Mouse (Mus musculus): Measurements from ENCODE around the gene Exosc10. TPM values are rescaled to one million over a fixed set of nuclear protein-coding genes. Genes with fewer than 3 reads are reported as not detected.
A peak's percentile ranks its signal among the peaks of the same experiment; 100 is the strongest.

The Exosc10 gene
- total RNA-seq, 2 experiments from 2014 or later = 50.5 to 52.7 TPM

GRCm38 (mm10) chr4:148573222-148573621 is 15.0 kb downstream of the Exosc10 start:
- DNase-seq = no peak

- no peak for DNase-seq
These were observed 22.5 kb downstream of the Exosc10 start for GRCm38 (mm10) chr4:148580765-148581164.

- no peak for DNase-seq
These were observed 23.2 kb downstream of the Exosc10 start for GRCm38 (mm10) chr4:148581422-148581821.

- no peak for DNase-seq
These were observed 25.0 kb downstream of the Exosc10 start for GRCm38 (mm10) chr4:148583257-148583656.

DNA sequence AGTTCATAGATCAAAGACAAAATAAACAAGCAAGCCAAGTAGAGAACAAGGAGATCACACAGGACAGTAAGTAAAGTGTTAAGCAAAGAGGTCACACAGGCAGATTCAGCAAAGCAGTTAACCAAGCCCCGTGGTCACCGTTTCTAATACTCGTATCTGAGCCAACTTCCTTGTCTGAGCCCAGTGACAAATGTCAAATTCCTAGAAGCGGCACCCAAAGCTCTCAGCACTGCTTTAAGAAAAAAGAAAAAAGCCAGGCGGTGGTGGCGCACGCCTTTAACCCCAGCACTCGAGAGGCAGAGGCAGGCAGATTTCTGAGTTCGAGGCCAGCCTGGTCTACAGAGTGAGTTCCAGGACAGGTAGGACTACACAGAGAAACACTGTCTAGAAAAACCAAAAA is 28.4 kb downstream of the Exosc10 start:
- DNase-seq = no peak

DNA sequence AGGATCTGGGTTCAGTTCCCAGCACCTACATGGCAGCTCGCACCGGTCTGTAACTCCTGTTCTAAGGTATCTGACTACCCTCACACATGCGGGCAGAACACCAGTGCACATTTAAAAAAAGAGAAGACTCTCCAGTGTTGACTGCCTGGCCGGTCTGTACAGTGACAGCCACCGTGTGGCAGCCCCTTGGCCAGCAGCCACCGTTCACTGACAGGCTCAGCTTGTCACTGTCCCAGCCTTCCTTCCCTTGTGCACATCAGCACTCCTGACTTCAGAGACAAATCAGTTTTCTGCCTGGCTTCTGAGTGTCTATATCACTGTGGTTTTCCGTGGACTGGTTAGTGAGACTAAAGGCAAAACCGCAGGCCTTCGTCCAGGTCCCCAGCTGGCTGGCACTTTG is 30.6 kb downstream of the Exosc10 start:
- DNase-seq = peak; percentile 35 to 50

DNA sequence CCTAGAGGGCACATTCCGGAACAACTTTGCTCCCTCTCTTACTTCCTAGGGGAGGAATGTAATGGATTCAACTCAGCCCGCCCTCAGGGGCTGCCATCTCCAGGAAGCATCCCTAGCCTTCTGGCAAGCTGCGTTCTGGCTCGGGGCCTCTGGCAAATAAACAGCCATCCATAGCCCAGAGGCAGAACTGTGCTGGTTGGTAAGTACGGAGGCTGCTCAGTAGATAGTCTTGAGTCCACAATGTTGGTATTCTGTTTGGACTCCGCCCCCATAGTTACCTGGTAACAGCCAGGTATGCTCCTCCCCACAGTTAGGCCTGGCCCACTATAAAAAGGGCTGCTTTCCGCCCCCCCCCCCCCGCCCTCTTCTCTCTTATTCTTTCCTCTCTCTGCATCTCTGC is 31.3 kb downstream of the Exosc10 start:
- DNase-seq = no peak

DNA sequence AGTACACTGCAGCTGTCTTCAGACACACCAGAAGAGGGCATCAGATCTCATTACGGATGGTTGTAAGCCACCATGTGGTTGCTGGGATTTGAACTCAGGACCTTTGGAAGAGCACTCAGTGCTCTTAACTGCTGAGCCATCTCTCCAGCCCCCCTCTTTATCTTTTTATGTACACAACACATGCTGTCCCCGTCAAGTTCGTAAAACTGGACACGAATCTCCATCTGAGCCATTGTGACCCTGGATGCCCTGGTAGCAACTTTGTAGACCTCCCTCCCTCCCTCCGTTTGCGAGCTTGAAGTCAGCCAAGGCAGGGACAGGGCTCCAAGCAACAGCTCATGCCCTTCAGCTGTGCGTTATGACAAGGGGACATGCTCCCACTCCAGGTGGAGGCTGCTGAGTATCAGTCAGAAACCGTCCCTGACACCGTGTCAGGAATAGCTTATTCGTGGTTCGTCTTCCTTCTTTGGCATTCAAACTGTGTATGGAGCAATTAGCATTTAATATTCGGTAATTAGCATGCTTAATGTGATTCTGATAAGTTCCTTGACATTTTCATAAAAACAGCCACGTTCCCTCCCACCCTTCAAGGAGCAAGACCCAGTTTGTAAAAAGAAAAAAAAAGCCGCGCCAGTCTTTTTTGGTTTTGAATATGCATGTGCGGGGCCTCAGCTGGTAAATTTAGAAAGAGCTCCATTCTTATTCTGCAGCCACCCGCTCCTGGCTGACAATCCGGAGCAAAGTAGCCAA is 32.4 kb downstream of the Exosc10 start:
- DNase-seq = no peak

GRCm38 (mm10) chr4:148591171-148591630 is 33.0 kb downstream of the Exosc10 start, which contains the start of gene Srm:
Gene Srm (plus strand): TSS chr4:148591503.
- peak; percentile 96 to 97 for DNase-seq

DNA sequence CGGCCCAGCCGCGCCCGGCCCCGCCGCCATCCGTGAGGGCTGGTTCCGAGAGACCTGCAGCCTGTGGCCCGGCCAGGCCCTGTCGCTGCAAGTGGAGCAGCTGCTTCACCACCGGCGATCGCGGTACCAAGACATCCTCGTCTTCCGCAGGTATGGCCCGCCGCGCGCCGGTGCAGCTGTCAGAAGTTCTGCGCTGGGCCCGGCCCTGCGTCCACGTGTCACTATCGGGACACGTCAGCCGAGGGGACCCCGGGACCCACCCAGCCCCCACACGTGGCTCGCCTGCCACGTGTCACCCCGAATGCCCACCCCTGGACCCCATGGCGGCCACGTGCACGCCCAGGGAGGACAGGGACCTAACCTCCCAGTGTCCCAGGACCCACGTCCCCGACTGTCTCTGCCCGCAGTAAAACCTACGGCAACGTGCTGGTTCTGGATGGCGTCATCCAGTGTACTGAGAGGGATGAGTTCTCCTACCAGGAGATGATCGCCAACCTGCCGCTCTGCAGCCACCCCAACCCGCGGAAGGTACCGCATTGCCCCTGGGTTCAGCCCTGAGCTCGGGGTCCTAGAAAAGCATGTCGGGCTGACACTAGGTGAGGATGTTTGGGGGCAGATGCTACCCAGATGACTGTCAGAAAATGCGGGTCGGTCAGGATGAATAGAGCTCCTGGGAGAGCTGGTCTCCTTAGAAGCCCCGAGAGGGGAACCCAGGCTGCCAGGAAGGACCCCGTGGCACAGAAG is 33.6 kb downstream of the Exosc10 start:
- DNase-seq = peak; percentile 30 to 31

GRCm38 (mm10) chr4:148593996-148594395 is 35.8 kb downstream of the Exosc10 start:
- DNase-seq = no peak

DNA sequence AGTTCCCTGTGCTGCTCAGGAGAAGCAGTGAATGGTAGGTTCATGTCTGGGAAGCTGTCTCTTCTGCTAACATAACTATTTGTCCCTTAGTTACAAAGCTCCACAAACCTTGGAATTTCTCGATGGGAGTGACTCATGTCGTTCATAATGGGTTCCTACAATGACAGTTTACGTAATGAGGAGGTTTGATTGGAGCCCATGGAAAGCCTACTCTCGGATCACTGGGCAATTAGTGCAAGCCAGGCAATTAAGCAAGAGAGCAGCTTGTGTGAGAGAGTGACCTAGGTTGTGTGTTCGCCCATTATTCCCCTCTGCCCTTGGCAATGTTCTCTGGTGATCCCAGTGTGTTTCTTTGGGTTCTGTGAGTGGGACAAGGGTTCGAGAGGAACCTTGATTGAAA is 37.7 kb downstream of the Exosc10 start:
- DNase-seq = no peak

DNA sequence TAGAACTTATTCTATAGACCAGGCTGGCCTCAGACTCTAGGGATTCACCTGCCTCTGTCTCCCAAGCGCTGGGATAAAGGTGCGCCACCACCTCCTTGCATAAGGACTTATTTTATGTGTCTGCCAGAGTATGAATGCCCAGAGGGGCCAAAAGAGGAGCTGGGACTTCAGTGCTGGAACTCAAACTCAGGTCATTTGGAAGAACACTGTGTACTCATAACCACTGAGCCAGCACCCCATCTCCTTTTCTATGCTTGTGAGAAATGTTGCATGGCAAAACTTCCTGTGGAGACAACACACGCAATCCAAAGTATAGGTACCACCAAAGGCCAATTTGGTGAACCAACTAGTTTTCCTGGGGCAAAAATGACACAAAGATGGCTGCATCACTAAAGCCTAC is 38.5 kb downstream of the Exosc10 start:
- no peak for DNase-seq

GRCm38 (mm10) chr4:148598826-148599225 is 40.6 kb downstream of the Exosc10 start:
- no peak for DNase-seq

DNA sequence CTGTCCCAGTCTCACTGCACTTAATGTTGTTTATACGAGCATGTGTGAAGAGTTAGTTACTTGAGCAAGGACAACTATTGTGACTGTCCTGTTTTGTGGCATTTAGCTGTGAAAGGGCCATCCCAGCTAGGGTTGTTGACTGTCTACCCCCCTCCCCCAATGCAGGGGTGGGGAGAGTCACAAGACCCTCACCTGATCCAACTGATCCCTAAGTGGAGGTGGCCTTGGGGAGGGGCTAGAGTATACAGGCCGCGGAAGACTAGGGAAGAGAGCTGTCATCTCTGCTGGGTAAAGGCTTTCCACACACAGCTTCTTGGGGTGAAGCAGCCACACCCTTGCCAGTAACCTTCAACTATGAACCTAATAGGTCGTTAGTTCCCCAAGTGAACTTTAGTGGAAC is 42.1 kb downstream of the Exosc10 start:
- no peak for DNase-seq

DNA sequence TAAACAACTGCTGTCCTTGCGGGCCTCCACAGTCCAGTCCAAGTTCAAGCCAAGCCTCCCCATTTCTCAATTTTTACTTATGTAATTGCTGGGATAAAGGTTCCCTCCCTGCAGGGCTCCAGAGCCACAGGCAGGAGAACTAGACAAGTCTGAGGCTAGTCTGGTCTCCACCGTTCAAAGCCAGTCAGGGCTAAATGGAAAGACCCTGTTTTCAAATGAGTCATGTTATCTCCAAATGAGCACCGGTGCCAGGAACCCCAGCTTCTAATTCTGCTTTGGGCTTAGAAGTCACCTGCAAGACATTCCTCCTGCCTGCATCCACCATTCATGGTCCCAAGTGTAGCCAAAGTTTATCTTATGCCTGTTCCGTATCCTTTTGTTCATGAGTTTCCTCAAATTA is 43.6 kb downstream of the Exosc10 start:
- DNase-seq = no peak

- no peak for DNase-seq
These were observed 44.3 kb downstream of the Exosc10 start, which contains the start of gene Masp2 for GRCm38 (mm10) chr4:148602357-148603120. Gene Masp2 (plus strand): TSS chr4:148602554.

DNA sequence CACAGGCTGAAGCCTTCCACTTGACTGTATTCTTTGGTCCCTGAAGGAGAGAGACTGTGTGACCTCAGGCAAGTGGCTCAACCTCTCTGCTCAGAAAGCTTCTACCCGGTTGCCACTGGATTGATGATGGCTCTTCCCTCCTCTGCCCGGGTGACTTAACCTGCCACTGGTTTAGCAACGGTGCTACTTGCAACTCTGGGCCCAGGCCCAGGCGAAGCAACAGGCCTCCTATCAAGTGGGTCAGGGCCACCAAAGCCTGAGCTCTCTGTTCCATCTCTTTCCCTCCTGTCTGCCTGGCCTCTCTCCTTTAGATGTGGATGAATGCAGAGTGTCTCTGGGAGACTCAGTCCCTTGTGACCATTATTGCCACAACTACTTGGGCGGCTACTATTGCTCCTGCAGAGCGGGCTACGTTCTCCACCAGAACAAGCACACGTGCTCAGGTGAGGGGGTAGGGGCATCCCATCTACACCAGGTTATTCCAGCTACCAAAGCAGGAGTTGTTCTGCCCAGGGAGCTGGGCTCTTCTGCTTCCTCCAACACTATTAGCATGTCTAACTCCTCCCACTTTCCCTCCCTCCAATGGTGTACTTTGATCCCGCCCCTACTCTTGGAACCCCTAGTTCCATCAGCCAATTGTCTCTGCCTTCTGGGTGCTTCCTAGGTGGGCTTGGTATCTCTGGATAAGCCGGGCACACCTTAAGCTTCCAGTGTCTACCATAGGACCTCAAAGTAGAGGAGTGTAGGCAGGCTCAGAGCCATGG is 45.3 kb downstream of the Exosc10 start:
- DNase-seq = peak in 1 of 2 experiments; percentile 19

DNA sequence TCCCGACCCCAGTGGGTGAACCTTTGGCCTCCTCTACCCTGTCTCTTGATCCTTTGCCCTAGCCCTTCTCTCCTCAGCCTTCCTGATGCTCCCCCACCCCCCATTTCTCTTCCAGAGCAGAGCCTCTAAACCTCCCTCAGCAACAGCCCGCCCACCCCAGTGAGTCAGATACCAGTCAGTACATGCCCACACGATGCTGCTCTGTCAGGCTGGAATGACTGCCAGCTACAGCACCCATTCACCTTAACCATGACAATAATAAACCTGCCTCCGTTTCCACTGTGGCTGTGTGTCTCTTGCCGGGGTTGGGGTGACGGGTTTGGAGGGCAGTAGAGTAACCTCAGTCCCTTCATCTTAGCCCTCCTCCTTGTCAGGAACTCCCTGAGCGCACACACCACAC is 45.9 kb downstream of the Exosc10 start:
- peak; percentile 63 to 70 for DNase-seq

GRCm38 (mm10) chr4:148604541-148605165 is 46.4 kb downstream of the Exosc10 start:
- DNase-seq = peak; percentile 45

- DNase-seq = peak; percentile 72 to 75
These were observed 49.5 kb downstream of the Exosc10 start for GRCm38 (mm10) chr4:148607758-148608157.

DNA sequence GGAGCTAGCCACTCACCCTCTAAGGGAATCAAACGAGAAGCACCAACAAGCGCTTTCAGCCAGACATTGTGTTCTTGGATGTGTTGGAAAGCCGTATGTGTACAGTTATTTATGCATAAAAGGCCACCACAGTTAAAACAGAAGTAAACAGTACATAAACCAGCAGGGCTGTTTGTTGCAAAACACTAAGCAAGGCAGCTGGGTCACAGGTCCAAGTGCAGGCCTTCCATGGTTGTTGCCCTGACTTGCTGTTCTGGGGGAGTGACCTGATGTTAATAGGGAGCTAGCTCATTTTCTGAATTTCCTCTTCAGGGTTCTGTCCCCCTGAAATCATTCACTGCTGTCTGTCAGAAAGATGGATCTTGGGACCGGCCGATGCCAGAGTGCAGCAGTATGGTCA is 51.6 kb downstream of the Exosc10 start:
- DNase-seq = no peak

All from layer of hippocampus, postnatal 36 days (tissue).